Mouse (Mus musculus) spleen, postnatal 14 days (tissue): ENCODE measurements around the gene Arid1b.

ENCODE experiments used
- DNase-seq, 2 experiments: peaks; one replicate each; pipeline ENCODE4 v3.0.0; 2021 to 2022; ENCODE audit warnings: low spot score in 2 of 2

Arid1b gene

DNA sequence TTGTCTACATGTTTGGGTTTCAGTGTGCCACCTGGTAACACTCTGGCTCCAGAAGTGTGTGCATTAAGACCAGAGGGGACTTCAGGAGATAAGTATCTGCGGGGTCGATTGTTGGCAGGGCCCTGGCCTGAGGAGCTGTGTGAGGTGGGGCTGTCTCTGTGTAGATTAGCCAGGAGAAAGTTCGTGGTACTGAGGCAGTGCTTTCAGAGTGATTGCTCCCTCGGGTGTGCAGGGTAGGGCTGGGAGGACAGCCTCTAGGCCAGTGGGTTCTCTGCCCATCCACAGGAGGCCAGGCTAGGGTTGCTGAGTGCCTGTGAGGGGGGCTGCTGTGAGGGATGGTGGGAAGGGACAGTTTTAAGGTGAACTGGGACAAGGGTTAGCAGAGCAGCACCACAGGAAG, 63.2 kb downstream of the Arid1b start:
- DNase-seq: no peak

- DNase-seq: no peak
These were observed 64.0 kb downstream of the Arid1b start for GRCm38 (mm10) chr17:5057944-5058720.

DNA sequence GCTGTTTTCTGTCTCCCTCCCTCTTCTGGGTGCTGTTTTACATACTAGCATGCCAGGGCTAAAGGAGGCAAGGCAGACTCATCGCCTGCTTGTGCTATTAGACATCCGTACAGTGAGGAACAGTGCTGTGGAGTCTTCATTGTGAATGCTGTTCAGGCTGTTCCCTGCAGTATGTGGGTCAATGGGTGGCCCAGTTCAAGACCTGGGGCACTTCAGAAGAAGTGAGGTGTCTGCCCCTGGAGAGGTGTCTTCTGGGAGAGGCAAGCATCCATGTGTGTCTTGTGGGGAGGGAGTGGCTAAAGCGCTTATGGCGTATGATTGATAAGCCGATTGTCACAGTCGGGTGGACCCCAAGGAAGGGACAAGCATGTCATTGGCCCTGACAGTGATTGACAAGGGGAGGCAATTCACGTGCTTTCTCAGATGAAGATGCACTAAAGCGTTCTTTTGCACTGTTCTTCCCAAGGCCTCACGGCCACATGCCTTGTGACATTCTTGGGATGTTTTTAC, 65.0 kb downstream of the Arid1b start:
- DNase-seq: no peak

DNA sequence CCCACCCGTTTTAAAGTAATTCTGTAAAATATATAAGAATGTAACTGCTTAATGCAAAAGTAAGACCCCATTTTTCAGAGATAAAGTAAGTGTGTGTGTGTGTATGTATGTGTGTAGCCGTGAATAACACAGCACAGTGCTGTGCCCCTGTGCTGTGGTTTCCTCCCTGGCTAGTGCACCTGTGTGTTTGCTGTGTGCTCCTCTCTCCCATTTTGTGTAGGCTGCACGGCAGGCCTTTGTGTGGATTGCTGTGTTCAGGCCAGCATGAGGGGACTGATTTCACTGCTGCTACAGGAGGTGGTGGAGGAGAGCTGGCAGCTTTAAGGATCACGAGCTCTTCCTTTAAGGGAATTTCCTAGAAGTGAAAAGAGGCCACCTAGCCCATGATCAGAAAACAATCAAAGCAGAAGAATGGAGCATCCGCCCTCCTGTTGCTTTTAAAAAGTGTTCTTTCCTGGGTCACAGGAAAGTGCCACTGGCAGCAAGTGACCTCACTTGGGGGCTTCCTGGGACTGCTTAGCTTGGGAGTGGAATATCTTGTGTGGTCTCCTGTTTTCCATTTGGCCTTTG, 66.5 kb downstream of the Arid1b start:
- no peak for DNase-seq

DNA sequence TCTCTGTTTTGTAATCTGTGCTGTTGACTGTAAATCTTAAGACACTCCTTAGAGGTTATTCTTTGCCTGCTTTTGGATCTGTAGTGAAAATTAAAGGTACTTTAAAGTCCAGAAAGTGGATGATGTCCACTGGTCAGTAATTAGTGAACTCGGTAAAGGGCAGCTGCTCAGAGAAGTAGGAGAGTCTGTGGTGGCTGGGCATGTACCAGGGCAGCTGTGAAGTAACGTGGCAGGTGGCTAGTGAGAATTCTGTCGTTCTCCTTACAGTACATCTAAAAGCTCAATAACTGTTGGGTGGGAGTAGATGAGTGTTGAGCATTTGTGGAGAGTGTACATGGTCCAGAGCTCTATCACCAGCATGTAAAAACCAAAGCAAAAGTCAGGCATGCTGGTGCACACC, 67.1 kb downstream of the Arid1b start:
- DNase-seq: no peak

- DNase-seq: no peak
These were observed 67.5 kb downstream of the Arid1b start for GRCm38 (mm10) chr17:5061593-5061992.

DNA sequence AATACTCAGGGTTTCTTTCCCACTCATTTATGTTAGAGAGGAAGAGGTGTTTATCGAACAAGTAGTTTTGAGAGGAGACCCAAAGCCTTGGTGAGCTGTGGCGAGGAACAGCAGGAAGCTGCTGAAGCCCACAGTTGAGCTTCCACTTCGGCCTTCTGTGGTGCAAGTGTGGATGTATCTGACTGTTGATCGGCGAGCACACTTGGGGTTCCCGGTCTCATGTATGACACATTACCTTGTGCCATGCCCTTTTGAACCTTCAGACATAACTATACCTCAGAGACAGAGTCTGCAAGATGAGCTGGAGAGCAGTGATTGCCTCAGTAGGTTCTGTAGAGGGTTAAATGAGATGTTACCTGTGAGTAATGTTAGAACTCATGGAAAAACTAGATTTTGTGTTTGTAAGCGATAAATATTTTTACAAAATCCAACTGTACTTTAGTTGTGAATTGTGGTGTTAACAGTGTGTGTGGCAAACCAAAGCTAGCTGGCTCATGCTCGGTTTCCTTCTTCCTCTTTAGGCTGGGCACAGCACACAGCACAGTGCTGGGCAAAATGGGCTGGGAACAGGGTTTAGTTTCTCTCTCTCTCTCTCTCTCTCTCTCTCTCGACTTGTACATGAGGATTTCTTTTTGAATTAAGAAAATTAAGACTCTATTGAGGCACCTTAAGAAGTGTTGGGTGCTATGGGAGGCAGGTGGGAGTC, 69.5 kb downstream of the Arid1b start:
- no peak for DNase-seq

DNA sequence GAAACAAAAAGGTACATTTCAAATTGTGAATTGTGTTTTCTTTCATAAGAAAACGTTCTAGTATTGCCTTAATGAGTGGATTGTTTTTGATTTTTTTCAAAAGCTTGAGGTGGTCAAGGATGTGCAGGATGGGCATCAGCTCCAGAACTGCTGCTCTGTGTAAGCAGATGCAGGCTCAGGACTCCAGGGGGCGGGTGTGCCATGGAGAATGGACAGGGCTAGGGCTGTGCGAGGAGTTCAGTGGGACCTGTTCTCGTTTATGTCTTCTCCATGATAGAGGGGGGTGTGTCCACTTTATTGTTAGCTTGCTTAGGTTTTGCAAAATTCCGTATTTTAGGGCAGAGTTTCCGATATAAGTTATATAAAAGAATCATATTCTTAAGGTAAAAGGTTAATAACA, 70.6 kb downstream of the Arid1b start:
- DNase-seq: no peak

GRCm38 (mm10) chr17:5065270-5065669, 71.1 kb downstream of the Arid1b start:
- no peak for DNase-seq

- no peak for DNase-seq
These were observed 72.7 kb downstream of the Arid1b start for GRCm38 (mm10) chr17:5066835-5067234.

- DNase-seq: no peak
These were observed 73.1 kb downstream of the Arid1b start for GRCm38 (mm10) chr17:5067264-5067663.

- no peak for DNase-seq
These were observed 76.3 kb downstream of the Arid1b start for GRCm38 (mm10) chr17:5070399-5070798.

- no peak for DNase-seq
These were observed 78.4 kb downstream of the Arid1b start for GRCm38 (mm10) chr17:5072539-5072938.

GRCm38 (mm10) chr17:5074752-5075506, 80.8 kb downstream of the Arid1b start:
- DNase-seq: no peak

GRCm38 (mm10) chr17:5077996-5078395, 83.9 kb downstream of the Arid1b start:
- DNase-seq: no peak

GRCm38 (mm10) chr17:5078576-5078975, 84.4 kb downstream of the Arid1b start:
- DNase-seq: no peak

DNA sequence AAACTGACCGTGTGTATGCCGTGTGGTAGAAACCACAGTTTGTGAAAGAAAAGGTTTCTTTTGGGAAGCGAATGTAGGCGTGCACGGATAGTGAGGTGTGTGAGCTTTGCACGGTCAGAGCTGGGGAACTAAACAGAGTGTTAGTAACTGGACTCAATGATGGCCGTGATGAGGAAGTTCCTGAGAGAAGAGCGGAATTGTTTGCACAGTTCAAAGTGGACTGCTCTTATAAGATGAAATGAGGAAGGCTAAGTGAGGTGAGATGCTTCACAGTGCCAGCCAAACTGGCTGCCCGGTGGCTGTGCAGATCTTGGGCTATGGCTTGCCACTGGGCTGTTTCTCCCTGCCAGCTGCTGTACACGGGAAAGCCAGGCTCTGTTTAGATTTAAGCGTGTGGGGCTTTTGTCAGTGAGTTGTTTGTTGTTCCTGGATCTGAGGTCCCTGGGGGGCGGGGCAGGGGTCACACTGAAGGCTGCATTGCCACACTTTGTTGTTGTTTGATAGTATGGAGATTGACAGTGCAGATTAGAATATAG, 86.8 kb downstream of the Arid1b start:
- DNase-seq: no peak

- no peak for DNase-seq
These were observed 88.1 kb downstream of the Arid1b start for GRCm38 (mm10) chr17:5082274-5082673.

- DNase-seq: no peak
These were observed 89.4 kb downstream of the Arid1b start for GRCm38 (mm10) chr17:5083497-5083896.

GRCm38 (mm10) chr17:5084139-5084538, 90.0 kb downstream of the Arid1b start:
- DNase-seq: no peak

- no peak for DNase-seq
These were observed 90.9 kb downstream of the Arid1b start for GRCm38 (mm10) chr17:5085004-5085403.

DNA sequence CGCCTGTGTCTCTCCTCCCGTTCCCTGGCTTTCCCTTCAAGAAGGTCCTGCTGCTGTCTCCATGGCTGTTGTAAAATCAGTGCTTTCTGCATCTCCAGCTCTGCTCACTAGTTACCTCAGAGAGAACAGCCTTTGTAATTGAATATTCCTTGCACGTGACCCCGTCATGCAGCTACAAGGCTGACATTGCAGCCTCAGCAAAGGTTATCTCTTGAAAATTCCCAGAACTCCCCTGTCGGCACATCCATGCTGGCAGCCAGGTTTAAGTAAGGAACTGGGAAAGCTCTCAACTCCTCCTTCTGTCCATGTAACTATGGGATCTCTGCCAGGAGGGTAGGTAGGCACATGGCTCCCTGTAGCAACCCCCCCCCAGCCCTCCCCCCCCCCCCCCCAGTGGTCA, 91.8 kb downstream of the Arid1b start:
- no peak for DNase-seq
